Mouse (Mus musculus): Measurements from ENCODE around the gene Prkca. TPM values are rescaled to one million over a fixed set of nuclear protein-coding genes. Genes with fewer than 3 reads are reported as not detected.

Prkca gene
- polyA plus RNA-seq, 1 experiment from 2014 or later = 13.5 TPM

GRCm38 (mm10) chr11:107898698-107899097 is 445.0 kb downstream of the Prkca start:
- H3K4me1 ChIP-seq (ENCODE audit: control insufficient read depth, insufficient read depth, low read length) = no peaks in the 10 kb centered on the region
- no peak overlapping the region for H3K27ac ChIP-seq (replicated peaks; ENCODE audit: low read depth, low read length)
- H3K9me3 ChIP-seq (ENCODE audit: control insufficient read depth, low read length) = no peaks in the 10 kb centered on the region
- no peak overlapping the region for H3K4me2 ChIP-seq (ENCODE audit: low read depth, low read length)
- no peak overlapping the region for H3K9ac ChIP-seq (ENCODE audit: low read depth, low read length)
- ATAC-seq (ENCODE audit: low read depth) (no peak), DNase-seq (ENCODE audit: low spot score) (no peak)
- H3K36me3 ChIP-seq (ENCODE audit: control insufficient read depth, insufficient read depth, low read length) = no peaks in the 10 kb centered on the region
- no peak overlapping the region for H3K4me3 ChIP-seq (ENCODE audit: low read depth, low read length)
- no peaks in the 10 kb centered on the region for H3K27me3 ChIP-seq (replicated peaks; ENCODE audit: control insufficient read depth, insufficient read depth, low read length)
- WGBS = 60% methylated on average over 2 of the region's 2 CpGs

- no peaks in the 10 kb centered on the region for H3K36me3 ChIP-seq (ENCODE audit: control insufficient read depth, insufficient read depth, low read length)
- no peaks in the 10 kb centered on the region for H3K27me3 ChIP-seq (replicated peaks; ENCODE audit: control insufficient read depth, insufficient read depth, low read length)
- no peak overlapping the region for H3K4me2 ChIP-seq (ENCODE audit: low read depth, low read length)
- no peak for DNase-seq (ENCODE audit: low spot score)
- WGBS = 59% methylated on average over 4 of the region's 4 CpGs
- H3K27ac ChIP-seq (replicated peaks; ENCODE audit: low read depth, low read length) = no peak overlapping the region
- H3K9me3 ChIP-seq (ENCODE audit: control insufficient read depth, low read length) = no peaks in the 10 kb centered on the region
- H3K4me1 ChIP-seq (ENCODE audit: control insufficient read depth, insufficient read depth, low read length) = no peaks in the 10 kb centered on the region
- H3K4me3 ChIP-seq (ENCODE audit: low read depth, low read length) = no peak overlapping the region
- ATAC-seq (ENCODE audit: low read depth) = no peak
- no peak overlapping the region for H3K9ac ChIP-seq (ENCODE audit: low read depth, low read length)
These were observed 448.1 kb downstream of the Prkca start for GRCm38 (mm10) chr11:107895635-107896034.

- Histone ChIP-seq H3K9ac (ENCODE audit: low read depth, low read length) (no peak overlapping the region), H3K27ac (replicated peaks; ENCODE audit: low read depth, low read length) (no peak overlapping the region), H3K4me2 (ENCODE audit: low read depth, low read length) (no peak overlapping the region), H3K9me3 (ENCODE audit: control insufficient read depth, low read length) (no peaks in the 10 kb centered on the region), H3K4me1 (ENCODE audit: control insufficient read depth, insufficient read depth, low read length) (no peaks in the 10 kb centered on the region), H3K36me3 (ENCODE audit: control insufficient read depth, insufficient read depth, low read length) (no peaks in the 10 kb centered on the region), H3K27me3 (replicated peaks; ENCODE audit: control insufficient read depth, insufficient read depth, low read length) (no peaks in the 10 kb centered on the region), H3K4me3 (ENCODE audit: low read depth, low read length) (no peak overlapping the region)
- 81% methylated on average over 3 of the region's 3 CpGs for WGBS
- ATAC-seq (ENCODE audit: low read depth) = no peak
- no peak for DNase-seq (ENCODE audit: low spot score)
These were observed 452.4 kb downstream of the Prkca start for GRCm38 (mm10) chr11:107891377-107891776.

- no peak for ATAC-seq (ENCODE audit: low read depth)
- Histone ChIP-seq H3K36me3 (ENCODE audit: control insufficient read depth, insufficient read depth, low read length) (no peaks in the 10 kb centered on the region), H3K4me1 (ENCODE audit: control insufficient read depth, insufficient read depth, low read length) (no peaks in the 10 kb centered on the region), H3K9me3 (ENCODE audit: control insufficient read depth, low read length) (no peaks in the 10 kb centered on the region), H3K27me3 (replicated peaks; ENCODE audit: control insufficient read depth, insufficient read depth, low read length) (no peaks in the 10 kb centered on the region), H3K27ac (replicated peaks; ENCODE audit: low read depth, low read length) (no peak overlapping the region), H3K4me2 (ENCODE audit: low read depth, low read length) (no peak overlapping the region), H3K9ac (ENCODE audit: low read depth, low read length) (no peak overlapping the region), H3K4me3 (ENCODE audit: low read depth, low read length) (no peak overlapping the region)
- 88% methylated on average over 6 of the region's 6 CpGs for WGBS
- no peak for DNase-seq (ENCODE audit: low spot score)
These were observed 456.4 kb downstream of the Prkca start for GRCm38 (mm10) chr11:107887342-107887741.

Small RNAs within 50 kb of the gene (microRNA-seq; reads per million reads assigned to microRNA genes)
- not detected for gene Mir7223 (ENCODE audit: borderline number of aligned reads)

Other genes starting within 250 kb of the Prkca start
- gene Apoh, start 574 bp downstream of the Prkca start, polyA plus RNA-seq (2014; fragmentation: Nextera tagmentation; extraction: Ambion mirVana) = 0.14 TPM in 1 of 2 replicates, not detected in the other
- 17.4 and 18.5 TPM in 2 replicates for gene Cep112, start 81.3 kb upstream of the Prkca start, polyA plus RNA-seq (2014; fragmentation: Nextera tagmentation; extraction: Ambion mirVana)

All from embryonic facial prominence, embryonic 14.5 days (tissue).